Mouse (Mus musculus) WW6 (cell line): Measurements from ENCODE around the gene Tbcel.

Source experiments
- DNase-seq: peaks from one replicate; pipeline ENCODE4 v3.0.0-alpha.2; 2013; ENCODE audit warnings: low read depth, low spot score

Tbcel gene

DNA sequence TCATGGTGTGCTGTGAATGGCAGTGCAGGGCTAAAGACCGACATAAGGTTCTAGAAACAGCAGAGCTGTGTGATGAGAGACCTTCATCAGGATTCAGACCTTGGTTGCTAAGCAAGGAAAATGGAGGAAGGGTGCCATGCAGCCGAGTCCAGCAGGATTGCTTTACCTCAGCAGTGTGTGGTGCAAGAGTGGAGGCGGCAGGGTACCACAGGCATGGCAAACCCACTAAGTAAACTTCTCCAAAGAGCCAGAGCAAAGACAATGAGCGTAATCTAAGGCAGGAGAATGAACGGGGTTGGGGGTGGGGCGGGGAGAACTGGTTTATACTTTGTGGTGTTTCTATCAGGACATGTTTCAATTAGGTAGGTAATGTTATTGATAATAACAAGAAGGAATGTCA lies 58.6 kb downstream of the Tbcel start:
- no peak for DNase-seq

DNA sequence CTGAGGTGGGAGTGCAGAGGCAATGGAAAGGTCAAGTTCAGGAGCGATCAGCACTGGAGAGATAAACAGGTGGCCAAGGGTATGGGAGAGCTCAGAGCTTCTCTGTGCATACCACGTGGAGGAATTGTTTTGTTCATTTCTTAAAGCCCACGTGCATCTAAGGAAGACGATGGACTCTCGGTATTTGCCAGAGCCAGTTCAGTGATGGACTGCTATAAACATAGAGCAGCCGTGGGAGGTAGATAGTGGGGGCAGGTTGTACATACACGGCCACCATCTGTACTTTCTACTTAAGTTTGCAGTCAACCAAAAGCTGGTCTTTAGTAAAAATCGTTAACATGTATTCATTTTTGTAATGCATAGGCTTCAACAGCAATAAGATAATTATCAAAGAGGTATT lies 65.5 kb downstream of the Tbcel start:
- no peak for DNase-seq

DNA sequence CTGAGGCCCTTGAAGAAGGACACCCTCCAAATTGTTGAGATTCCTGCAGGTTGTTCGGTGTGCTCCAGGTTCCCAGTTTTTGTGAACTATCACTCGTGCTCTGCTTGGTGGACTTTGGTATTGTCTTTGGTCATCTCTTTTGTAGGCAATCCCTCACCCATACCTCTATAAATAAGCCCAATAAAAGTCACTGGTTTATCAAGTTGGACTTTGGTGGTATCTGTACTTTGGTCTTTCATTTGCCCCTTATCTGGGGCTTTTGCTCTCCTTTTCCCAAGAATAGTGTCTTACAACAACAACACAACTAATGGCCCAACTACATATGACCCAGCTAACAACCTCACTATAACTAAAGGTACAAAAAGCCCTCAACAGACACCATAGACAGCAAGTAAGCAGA lies 66.4 kb downstream of the Tbcel start:
- no peak for DNase-seq

DNA sequence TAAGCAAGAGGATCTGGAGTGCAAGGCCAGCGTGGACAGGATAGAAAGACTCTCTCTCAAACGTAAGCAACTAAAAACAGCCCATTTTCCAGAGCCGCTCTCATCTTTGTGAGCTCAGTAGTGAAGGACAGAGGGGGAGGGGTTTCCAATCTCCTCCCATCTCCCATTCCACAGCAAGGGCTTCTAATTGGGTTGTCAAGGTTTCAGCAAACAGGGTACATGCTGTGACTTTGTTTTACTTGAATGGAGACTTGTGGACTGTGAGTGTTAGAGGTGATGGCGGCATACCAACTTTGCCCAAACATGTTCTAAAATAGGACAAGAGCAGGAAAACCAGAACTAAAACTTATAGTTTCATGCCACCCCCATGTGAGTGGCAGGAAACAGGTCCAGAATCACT lies 68.2 kb downstream of the Tbcel start:
- DNase-seq = no peak

DNA sequence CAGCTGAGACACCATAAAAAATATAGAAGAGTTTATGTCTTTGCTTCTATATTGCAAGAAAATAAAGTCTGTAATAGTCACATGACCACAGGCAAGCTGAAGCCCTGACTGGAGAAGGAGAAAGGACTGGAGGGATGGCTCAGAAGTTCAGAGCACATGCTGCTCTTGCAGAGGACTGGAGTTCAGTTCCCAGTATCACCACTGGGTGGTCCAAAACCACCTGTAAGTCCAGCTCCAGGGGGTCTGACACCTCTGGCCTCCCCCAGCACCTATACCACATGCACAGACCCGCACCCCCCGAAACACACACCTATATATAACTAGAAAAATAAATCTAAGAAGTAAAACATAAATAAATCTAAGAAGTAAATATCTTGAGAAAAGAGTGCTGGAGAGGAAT lies 75.5 kb downstream of the Tbcel start:
- no peak for DNase-seq

DNA sequence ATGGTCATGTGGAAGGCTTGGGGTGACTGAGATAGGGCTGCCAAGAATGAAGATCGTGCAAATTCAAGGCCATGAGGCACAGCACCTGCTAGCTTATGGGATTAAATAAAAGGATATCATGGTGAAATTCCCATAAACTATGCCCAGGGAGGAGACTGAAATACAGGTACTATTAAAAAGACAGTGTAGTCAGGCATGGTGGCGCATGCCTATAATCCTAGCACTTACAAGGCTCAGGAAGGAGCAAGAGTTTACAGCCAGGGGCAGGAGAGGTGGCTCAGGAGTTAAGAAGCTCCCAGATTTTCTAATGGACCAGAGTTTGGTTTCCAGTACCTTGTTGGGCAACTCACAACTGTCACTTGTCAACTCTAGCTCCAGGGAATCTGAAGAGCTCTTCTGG lies 76.0 kb downstream of the Tbcel start:
- no peak for DNase-seq

DNA sequence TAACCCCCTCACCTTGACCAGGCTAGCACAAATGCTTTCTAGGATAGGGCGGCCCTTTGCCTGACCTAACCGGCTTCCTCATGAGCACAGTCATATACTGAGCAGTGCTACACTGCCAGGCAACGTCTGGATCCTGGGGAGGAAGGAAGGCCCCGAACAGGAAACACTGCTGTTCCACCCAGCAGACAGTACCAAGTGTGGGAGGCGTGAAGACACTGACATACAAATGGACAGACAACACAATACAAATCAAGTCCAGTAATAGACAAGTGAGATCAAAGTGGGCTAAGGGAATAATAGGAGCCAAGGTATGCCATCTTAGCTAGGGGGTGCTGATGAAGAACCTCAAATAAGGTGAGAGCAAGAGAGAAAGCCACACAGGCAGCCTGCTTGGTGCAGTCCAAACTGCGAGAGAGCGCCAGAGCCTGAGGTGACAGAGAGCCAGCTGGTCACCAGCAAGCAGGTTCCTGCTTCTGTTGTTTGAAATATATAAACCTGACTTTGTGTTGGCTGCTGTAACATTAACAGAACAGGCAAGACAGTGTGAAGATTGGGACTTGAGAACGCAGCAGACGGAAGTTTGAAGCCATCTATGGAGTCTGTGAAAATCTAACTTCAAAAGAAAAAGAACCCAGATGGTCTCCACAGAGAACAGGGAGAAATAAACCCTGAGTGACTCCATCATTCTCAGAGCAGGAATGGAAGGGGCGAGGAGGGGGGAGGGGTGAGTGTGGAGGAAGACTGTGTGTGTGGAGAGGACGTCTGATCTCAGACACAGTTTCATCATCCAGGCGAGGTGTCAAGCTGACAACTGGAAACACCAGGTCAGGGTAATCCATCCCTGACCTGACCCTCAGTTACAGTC lies 79.3 kb downstream of the Tbcel start:
- no peak for DNase-seq

DNA sequence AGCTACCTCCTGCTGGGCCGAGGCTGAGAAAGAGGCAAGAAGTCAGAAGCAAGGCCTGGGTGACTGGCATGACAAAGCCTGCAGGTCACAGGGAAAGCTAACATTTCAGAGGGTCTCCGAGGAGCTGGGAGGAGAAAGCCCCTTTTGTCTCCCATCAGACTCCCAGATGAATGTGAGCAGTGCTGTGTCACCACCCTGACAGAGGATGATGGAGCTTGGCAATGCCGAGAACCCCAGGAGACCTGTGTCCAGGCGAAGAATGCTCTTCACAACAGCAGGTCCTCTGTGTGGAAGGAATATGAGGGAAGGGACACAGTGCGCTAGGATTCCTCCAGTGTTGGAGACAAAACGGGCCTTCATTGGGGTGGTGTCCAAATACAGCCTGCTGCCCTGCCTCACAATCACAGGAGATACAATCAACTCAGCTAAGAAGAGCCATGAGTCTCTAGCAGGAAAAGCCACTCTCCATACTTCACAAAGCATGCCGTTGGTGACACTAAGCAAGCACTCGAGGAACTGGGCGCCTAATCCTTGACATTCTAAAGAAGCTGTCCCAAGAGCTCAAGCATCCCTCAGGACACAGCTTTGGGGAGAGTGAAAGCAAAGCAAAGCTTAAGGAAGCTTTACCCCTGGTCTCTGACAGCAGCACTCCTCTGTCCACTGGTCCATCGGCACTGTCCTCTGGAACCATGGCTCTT lies 80.8 kb downstream of the Tbcel start:
- no peak for DNase-seq

DNA sequence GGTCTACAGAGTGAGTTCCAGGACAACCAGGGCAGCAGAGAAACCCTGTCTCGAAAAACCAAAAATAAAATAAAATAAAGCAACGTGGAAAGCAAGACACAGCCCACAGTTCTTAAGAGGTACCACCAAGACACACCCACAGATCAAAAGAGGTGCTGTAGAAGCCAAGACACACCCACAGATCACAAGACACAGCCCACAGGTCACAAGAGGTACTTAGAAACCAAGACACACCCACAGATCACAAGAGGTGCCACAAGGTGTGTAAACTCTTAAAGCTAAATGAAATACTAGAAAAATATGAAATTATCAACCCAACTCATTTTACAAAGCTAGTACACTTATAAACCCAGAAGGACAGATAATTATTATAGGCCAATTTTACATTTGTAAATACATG lies 84.0 kb downstream of the Tbcel start:
- DNase-seq = no peak

DNA sequence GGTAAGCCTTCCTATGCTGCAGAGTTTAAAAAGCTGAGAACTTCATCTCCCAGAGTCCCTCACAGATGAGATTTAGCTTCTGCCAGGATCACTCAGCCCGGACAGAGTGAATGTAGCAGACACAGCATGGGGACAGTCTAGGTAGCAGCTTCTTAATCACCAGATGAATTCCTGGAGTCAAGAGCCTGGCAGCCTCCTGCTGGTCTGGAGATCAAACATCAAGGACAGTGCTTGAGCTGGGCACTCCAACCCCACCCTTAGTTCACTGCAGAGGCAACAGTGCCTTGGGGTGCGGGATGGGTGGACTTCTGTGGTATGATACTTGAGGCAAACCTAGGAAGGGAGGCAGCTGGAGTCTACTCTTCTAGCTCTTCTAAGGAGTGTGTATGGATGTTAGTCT lies 87.9 kb downstream of the Tbcel start:
- DNase-seq = no peak

DNA sequence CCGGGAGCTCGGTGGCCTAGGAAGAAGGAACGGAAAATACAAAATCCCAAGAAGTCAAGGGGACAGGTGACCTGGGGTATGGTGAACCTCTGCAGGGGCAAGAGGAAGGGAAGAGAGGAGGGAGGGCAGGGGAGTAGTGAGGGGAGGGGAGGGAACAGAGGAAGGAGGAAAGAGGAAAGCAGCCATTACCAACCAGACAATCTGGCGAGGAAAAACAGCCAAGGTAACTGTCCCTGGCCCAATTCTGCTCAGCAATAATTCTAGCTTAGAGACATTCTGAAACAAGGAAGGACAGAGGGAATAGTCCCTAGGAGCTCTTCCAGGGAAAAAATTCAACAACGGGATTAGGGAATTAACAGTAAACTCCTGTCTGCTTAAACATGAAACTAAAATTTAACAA lies 88.8 kb downstream of the Tbcel start:
- no peak for DNase-seq

DNA sequence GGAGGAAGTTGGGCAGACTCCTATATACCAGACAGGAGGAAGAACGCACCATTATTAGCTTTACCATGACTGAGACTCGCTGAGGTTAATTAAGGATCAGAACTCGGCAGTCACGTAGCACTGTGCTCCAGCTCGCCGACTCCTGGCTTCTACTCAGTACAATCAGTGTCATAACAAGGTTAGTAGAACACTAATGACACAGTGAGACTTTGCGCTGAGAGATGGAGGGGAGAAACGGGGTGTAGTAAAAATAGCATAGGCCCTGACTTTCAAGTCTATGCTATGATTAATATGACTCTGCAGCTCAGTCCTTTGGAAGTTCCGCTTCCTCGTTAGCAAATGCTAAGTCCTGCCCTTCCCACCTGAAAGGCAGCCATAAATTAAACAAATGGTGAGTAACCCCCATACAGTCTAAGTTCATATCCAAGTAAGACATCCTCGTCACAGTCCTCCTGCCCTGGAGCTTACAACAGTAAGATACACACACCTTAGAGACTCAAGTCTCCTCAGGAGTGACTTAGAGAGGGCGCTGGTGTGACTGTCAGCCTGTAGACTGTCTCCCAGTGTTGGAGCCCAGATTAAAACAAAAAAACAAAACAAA lies 90.2 kb downstream of the Tbcel start:
- no peak for DNase-seq

DNA sequence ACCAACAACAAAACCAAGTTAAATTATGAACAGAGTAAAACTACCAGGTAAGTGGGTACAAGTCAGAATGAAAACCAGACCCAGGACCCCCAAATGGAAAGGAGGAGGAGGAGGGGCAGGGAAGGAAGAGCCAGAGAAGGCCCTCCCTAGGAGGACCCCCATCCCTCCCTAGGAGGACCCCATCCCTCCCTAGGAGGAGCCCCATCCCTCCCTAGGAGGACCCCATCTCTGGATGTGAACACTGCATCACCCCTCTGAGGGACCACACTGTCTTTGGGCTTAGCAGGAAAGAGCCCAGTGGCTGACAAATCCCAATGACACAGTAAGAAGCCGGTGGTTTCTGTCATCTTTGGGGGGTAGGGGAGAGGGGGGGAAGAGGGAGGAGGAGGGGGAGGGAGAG lies 92.4 kb downstream of the Tbcel start:
- no peak for DNase-seq

DNA sequence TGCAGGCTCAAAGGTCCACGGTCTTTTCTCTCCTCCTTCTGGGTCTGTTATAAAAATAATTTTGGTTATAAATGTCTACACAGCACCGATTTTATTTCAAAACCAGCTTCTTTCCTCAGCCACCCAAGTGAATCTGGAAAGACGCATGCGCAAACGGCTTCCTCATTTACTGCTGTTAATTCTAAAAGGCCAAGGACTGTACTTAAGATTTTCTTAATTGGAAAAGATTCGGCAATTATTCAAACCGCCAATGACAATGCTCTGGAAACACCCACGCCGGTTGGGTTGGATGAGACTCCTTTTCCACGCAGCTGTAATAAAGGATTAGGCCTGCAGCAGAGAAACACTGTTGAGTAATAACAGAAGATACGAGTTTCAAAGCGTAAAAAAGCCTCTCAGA lies 94.3 kb downstream of the Tbcel start:
- DNase-seq = no peak

DNA sequence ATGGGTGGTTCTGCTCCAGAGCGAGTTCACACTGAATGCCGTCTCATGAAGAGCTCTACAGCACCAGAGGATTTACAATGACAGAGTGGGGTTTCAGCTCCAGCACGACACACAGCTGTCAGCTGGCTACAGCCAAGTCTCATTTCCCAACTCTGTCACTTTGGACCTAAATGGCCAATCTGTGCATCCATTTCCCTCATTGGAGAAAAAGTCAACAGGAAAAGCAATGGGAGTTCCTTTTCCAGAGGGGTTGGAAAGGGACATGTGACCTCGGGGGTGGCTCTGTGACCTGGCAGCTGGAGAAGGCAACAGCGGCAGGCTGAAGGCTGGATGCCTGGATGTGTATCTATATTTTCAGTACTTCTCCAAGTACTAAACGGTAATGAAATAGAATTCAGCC lies 96.3 kb downstream of the Tbcel start:
- no peak for DNase-seq

DNA sequence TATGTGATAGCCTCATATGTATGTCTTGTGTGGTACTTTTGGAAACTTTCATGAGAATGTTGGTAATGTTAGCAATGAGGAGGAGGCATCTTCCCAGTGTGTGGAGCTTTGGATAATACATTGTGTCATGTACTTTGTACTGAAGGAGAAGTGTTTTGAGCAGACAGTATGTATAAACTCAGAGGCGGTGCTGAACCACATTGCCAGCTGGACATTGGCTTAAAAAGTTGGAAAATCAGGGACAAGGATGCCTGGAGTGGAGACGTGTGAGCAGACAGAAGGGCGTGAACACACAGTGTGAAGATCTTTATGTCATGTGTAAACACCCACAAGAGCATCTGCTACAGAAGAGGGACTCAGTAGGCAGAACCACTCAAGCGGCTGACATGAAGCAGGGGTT lies 101.9 kb downstream of the Tbcel start:
- DNase-seq = no peak

DNA sequence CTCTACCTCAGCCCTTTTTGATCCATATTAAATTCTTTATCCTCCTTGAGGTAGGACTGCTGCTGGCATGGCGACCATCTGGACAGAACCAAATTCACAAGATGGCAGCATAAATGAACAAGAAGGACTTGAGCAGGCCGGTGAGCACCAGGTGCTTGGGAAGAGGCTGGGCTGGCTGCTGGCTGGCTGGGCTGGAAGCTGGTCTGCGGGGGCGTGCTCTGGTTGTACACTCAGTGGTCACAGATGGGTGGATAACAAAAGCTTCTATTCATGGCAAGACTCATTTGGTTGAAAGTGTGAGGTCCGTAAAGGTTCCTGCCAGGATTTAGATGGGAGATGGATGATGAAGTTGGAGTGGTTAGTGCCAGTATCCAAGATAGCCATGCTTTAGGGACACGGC lies 106.1 kb downstream of the Tbcel start:
- no peak for DNase-seq

DNA sequence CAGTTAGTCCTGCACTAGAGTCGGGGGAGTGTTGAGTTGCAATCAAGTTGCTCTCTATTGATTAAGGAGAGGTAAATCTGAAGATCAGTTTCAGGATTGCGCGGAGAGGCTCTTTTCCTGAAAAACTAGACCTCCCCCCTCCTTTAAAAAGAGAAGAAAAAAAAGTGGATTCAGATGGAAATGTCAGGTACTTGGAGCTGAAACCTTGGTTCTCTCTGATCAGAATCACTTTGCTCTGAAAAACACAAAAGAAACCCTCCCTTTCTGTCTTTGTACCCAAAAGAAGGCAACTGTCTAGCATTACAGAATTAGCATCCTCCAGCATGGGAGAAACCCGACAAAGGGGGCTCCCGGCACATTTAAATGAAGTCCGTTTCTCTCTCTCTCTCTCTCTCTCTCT lies 107.8 kb downstream of the Tbcel start, which contains the start of gene Tecta:
Gene Tecta, minus strand, starts transcription at position 101 of the 400 bp plus-strand sequence.
- DNase-seq = no peak

DNA sequence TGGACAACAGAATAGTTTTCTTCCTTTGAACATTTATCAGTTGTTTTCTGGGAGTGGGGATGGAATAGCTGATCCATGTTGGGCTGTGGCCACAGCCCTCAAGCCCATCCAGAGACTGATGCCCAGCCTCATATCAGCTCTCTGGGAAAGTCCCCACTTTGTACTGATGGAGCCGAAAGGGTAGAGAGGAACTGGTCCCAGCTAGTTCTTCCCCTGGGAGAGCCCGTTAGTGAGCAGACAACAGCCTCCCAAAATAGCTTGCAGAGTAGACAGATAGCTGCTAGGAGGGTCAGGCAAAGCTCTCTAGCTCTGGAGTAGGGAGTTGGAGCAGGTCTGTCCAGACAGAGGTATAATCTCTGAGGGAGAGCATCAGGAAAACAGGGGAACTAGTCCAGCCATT lies 111.5 kb downstream of the Tbcel start:
- no peak for DNase-seq

DNA sequence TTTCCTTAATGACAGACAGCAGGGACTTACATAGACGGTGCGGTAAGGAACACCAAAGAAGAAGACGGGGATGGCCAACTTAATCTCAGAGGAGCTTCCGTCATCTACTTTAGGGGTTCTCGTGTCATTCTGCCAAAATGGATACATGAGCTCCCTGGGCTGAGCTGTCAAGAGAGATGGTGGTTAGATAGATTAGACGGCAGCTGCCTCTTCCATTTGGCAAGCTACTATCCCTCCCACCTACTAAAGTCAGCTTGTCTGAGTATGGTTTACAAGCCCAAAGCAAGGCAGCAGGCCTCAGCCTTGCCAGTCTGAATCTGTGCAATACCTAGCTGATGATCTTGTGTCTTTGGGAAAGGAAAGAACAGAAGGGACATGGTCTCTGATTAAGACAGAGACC lies 112.7 kb downstream of the Tbcel start:
- no peak for DNase-seq

DNA sequence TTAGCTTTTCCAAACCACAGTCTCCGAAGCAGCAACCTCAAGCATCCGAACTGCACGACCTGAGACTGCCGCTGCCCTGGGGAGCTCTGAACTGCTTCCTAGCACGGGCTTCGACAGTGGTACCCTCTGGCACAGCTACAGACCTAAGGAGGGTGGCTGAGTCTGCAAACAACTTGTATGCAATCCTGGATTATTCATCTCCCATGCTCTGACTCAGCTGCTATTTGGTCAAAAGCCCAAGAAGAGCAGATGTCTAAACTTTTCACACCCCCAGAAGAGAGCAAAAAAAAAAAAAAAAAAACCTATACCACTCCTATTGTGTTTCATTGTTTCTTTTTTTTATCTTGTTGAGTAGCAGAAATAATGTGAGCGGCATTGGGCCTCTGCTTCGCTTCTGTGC lies 113.3 kb downstream of the Tbcel start:
- DNase-seq = no peak

DNA sequence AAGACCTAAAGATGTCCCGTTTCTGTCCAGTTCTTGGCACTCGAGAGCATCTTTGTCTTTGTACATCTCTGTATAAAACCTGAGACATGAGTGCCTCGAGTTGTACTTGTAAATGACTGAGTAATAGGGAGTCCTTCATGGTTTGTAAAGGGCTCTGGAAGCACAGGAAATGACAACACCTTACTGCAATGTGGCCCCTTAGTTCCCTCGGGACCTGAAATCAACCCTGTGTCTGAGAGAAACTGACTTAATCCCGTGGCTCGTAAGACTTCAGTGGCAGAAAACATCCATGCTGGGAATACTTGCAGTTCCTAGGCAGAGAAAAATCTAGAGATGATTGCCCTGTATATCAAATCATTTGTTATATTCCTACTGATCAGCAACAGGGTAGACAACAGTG lies 114.7 kb downstream of the Tbcel start:
- no peak for DNase-seq

DNA sequence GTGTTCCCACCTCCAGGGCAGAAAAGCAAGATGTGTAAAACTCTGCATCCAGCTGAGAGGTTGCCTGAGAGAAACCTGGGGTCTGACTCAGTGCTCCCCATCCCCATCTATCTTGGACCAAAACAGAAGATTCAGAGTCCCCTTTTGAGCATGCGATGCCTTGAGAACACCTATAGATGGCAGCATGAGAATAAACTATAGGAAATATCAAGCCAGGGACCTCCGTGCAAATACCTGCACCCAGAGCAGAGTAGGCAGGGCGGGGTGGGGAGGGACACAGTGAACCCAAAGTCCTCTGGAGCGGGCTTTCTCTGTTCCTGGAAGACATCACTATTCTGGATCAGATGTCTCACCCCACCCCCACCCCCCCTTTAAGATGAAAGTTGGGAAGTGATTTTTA lies 119.1 kb downstream of the Tbcel start:
- DNase-seq = no peak
